Mouse (Mus musculus): Measurements from ENCODE around the gene Vamp5. TPM values are rescaled to one million over a fixed set of nuclear protein-coding genes. Genes with fewer than 3 reads are reported as not detected.

Gene Vamp5
- polyA plus RNA-seq, 1 experiment from 2014 or later = 27.9 TPM

GRCm38 (mm10) chr6:72355066-72355911, 25.0 kb downstream of the Vamp5 start, which contains the start of gene Tmem150a:
Tmem150a (plus strand) TSS chr6:72355447.
- Histone ChIP-seq H3K27ac (replicated peaks) (no peak within 1 kb of the TSS; the same call in 1 of the 2 replicates), H3K4me1 (peaks cover 43% of the 10 kb centered on the region), H3K36me3 (peaks cover 22% of the 10 kb centered on the region), H3K27me3 (no peaks in the 10 kb centered on the region), H3K9ac (peak within 1 kb of the TSS; percentile 43), H3K4me3 (replicated peaks) (peak within 1 kb of the TSS; percentile 64), H3K9me3 (replicated peaks) (no peaks in the 10 kb centered on the region), H3K4me2 (replicated peaks) (peak within 1 kb of the TSS; percentile 92)
- under 1% methylated on average over 70 of the region's 71 CpGs for WGBS
- ATAC-seq (ENCODE audit: insufficient number of reproducible peaks, low FRiP score, low TSS enrichment, low read depth) = peak; percentile 90

DNA sequence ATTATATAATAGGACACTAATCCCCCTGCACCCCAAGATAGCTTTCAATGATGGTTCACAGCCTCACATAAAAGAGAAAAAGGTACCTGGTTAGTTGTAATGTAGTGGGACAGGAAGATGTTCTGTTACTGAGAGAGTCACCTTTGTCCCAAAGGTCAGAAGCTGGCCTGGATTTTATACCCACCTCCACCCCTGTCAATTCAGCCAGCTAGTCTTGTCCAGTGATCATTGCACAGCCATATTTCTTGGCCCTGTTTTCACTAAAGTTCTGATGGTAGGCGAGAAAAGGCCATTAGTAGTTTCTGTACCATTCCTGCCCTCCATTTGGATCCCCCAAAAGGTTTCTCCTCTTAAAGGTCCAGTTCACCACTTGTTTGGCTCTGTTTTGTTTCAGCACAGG, 26.2 kb downstream of the Vamp5 start:
- H3K4me2 ChIP-seq (replicated peaks) = no peak overlapping the region
- no peak overlapping the region for H3K4me3 ChIP-seq (replicated peaks)

GRCm38 (mm10) chr6:72352636-72353405, 27.4 kb downstream of the Vamp5 start:
- H3K4me3 ChIP-seq (replicated peaks) = no peak overlapping the region
- no peak overlapping the region for H3K4me2 ChIP-seq (replicated peaks)
- H3K36me3 ChIP-seq = peaks cover 27% of the 10 kb centered on the region
- no peak overlapping the region for H3K27ac ChIP-seq (replicated peaks)
- no peak for ATAC-seq (ENCODE audit: insufficient number of reproducible peaks, low FRiP score, low TSS enrichment, low read depth)
- H3K27me3 ChIP-seq = no peaks in the 10 kb centered on the region
- H3K9me3 ChIP-seq (replicated peaks) = no peaks in the 10 kb centered on the region
- 33% methylated on average over 5 of the region's 5 CpGs for WGBS
- no peak overlapping the region for H3K9ac ChIP-seq
- H3K4me1 ChIP-seq = peaks cover 55% of the 10 kb centered on the region

More for the DNA sequence above, 26.2 kb downstream of the Vamp5 start:
- no peak for ATAC-seq (ENCODE audit: insufficient number of reproducible peaks, low FRiP score, low TSS enrichment, low read depth)
- peaks cover 43% of the 10 kb centered on the region for H3K4me1 ChIP-seq
- peaks cover 25% of the 10 kb centered on the region for H3K36me3 ChIP-seq
- no peak overlapping the region for H3K27ac ChIP-seq (replicated peaks)
- 81% methylated on average over 1 of the region's 1 CpGs for WGBS
- H3K9ac ChIP-seq = no peak overlapping the region
- H3K27me3 ChIP-seq = no peaks in the 10 kb centered on the region
- H3K9me3 ChIP-seq (replicated peaks) = no peaks in the 10 kb centered on the region

DNA sequence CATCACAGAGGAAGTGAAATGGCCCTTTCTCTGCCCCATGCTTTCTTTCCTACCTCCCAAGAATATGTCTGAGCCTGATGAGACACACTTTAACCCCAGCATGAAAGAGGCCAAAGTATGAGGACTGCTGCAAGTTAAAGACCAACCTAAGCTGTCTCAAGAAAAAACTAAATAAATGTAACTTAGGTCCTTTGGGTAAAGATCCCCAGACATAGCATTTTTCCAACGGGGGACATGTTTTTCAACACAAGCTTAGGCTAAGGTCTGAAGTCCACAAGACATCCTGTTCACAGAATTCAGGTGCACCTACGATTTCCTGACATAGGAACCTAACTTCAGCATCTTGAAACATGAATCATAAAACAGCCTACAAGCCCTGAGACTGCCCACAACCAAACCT, 30.1 kb downstream of the Vamp5 start:
- peaks cover 47% of the 10 kb centered on the region for H3K4me1 ChIP-seq
- no peak overlapping the region for H3K4me2 ChIP-seq (replicated peaks)
- no peak overlapping the region for H3K4me3 ChIP-seq (replicated peaks)
- ATAC-seq (ENCODE audit: insufficient number of reproducible peaks, low FRiP score, low TSS enrichment, low read depth) = no peak
- no peaks in the 10 kb centered on the region for H3K9me3 ChIP-seq (replicated peaks)
- WGBS = 93% methylated on average over 2 of the region's 2 CpGs
- H3K9ac ChIP-seq = no peak overlapping the region
- no peaks in the 10 kb centered on the region for H3K27me3 ChIP-seq
- peaks cover 27% of the 10 kb centered on the region for H3K36me3 ChIP-seq
- no peak overlapping the region for H3K27ac ChIP-seq (replicated peaks)

- no peak for ATAC-seq (ENCODE audit: insufficient number of reproducible peaks, low FRiP score, low TSS enrichment, low read depth)
- H3K27ac ChIP-seq (replicated peaks) = no peak overlapping the region
- peak overlapping the region; percentile 75 for H3K4me2 ChIP-seq (replicated peaks)
- peak overlapping the region; percentile 71 for H3K4me3 ChIP-seq (replicated peaks)
- peaks cover 49% of the 10 kb centered on the region for H3K4me1 ChIP-seq
- H3K9ac ChIP-seq = peak overlapping the region; percentile 26; the same call in 1 of the 2 replicates
- no peaks in the 10 kb centered on the region for H3K27me3 ChIP-seq
- WGBS = 80% methylated on average over 10 of the region's 10 CpGs
- peaks cover 27% of the 10 kb centered on the region for H3K36me3 ChIP-seq
- H3K9me3 ChIP-seq (replicated peaks) = no peaks in the 10 kb centered on the region
Measured at GRCm38 (mm10) chr6:72348411-72348810, 31.9 kb downstream of the Vamp5 start.

- Histone ChIP-seq H3K9me3 (replicated peaks) (no peaks in the 10 kb centered on the region), H3K9ac (peak within 1 kb of the TSS; percentile 81), H3K36me3 (peaks cover 27% of the 10 kb centered on the region), H3K4me1 (peaks cover 42% of the 10 kb centered on the region), H3K27me3 (no peaks in the 10 kb centered on the region), H3K4me3 (replicated peaks) (peak within 1 kb of the TSS; percentile 71), H3K27ac (replicated peaks) (peak within 1 kb of the TSS; percentile 91), H3K4me2 (replicated peaks) (peak within 1 kb of the TSS; percentile 75)
- peak; percentile 71; the same call in 1 of the 2 replicates for ATAC-seq (ENCODE audit: insufficient number of reproducible peaks, low FRiP score, low TSS enrichment, low read depth)
- WGBS = under 1% methylated on average over 72 of the region's 72 CpGs
Measured at GRCm38 (mm10) chr6:72347166-72347941, 32.9 kb downstream of the Vamp5 start, which contains the start of gene 0610030E20Rik. 0610030E20Rik (plus strand) TSS chr6:72347317.

- H3K4me1 ChIP-seq = peaks cover 40% of the 10 kb centered on the region
- H3K4me2 ChIP-seq (replicated peaks) = no peak overlapping the region
- H3K4me3 ChIP-seq (replicated peaks) = peak overlapping the region; percentile 71; the same call in 1 of the 2 replicates
Measured at GRCm38 (mm10) chr6:72346261-72346660, 34.0 kb downstream of the Vamp5 start.

GRCm38 (mm10) chr6:72345633-72346032, 34.6 kb downstream of the Vamp5 start:
- ATAC-seq (ENCODE audit: insufficient number of reproducible peaks, low FRiP score, low TSS enrichment, low read depth) = no peak
- WGBS = 44% methylated on average over 6 of the region's 6 CpGs
- Histone ChIP-seq H3K9ac (no peak overlapping the region), H3K4me1 (peaks cover 40% of the 10 kb centered on the region), H3K27me3 (no peaks in the 10 kb centered on the region), H3K9me3 (replicated peaks) (no peaks in the 10 kb centered on the region), H3K36me3 (peaks cover 24% of the 10 kb centered on the region), H3K4me3 (replicated peaks) (peak overlapping the region; percentile 96), H3K4me2 (replicated peaks) (peak overlapping the region; percentile 76), H3K27ac (replicated peaks) (no peak overlapping the region)

More at GRCm38 (mm10) chr6:72346261-72346660, 34.0 kb downstream of the Vamp5 start:
- no peak for ATAC-seq (ENCODE audit: insufficient number of reproducible peaks, low FRiP score, low TSS enrichment, low read depth)
- WGBS = 73% methylated on average over 4 of the region's 4 CpGs
- Histone ChIP-seq H3K9me3 (replicated peaks) (no peaks in the 10 kb centered on the region), H3K27ac (replicated peaks) (no peak overlapping the region), H3K9ac (no peak overlapping the region), H3K36me3 (peaks cover 30% of the 10 kb centered on the region), H3K27me3 (no peaks in the 10 kb centered on the region)

DNA sequence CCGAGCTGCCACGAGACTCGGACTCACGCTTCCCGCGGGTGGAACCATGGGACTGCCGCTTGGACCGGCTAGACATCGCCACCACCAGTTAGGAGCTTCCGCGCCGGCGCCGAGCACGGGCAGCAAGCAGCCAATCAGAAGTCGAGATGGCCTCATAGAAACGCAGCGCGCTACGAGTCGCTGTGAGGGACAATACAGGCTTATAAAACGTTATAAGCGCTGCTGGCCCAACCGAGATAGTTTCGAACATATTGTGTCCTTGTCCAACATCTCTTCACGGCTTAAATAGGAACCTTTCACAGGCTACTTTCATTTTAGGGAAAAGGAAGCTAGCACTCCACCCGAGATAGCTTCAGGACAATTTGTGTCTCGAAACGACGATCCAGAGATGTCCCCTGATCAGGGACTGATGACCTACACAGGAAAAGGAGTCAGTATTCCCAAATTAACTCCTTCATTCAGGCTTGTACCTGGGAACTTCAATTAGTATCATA, 35.1 kb downstream of the Vamp5 start, which contains the start of gene Usp39:
Gene Usp39, minus strand, starts transcription at position 111 of the 494 bp plus-strand sequence.
- peak within 1 kb of the TSS; percentile 56; the same call in 1 of the 2 replicates for H3K27ac ChIP-seq (replicated peaks)
- peak; percentile 80 for ATAC-seq (ENCODE audit: insufficient number of reproducible peaks, low FRiP score, low TSS enrichment, low read depth)

DNA sequence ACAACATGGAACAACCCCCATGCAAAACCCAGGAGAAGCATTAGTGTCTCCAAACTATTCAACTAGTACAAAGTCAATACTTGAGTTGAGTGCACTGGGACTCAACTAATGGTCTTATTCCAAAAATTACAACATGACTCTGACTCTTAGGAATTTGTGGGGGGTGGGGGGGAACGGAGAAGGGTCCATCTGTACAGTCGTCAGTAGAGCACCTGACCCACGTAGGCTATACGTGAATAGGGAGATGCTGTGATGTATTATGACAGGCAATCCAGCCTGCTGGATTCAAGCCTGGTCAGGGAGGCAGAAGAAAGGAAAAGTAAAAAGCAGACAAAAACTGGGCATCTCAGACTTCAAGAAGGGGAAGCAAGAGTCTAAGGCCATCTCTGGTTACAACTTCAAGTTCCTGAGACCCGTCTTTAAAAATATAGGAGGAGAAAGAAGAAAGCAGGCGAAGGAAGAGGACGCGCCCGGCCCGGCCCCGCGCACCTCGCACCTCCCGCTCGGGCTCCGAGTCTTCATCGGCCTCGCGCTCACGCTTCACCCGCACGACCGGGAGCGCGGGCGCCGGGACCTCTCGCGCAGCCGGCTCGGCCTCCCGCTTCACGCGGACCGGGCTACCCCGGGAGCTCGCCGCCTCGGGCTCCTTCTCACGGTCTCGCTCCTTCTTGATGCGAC, 35.7 kb downstream of the Vamp5 start:
- peaks cover 40% of the 10 kb centered on the region for H3K4me1 ChIP-seq
- H3K27me3 ChIP-seq = no peaks in the 10 kb centered on the region
- H3K9ac ChIP-seq = peak overlapping the region; percentile 90
- H3K36me3 ChIP-seq = peaks cover 17% of the 10 kb centered on the region
- WGBS = 0% methylated on average over 42 of the region's 42 CpGs
- no peaks in the 10 kb centered on the region for H3K9me3 ChIP-seq (replicated peaks)
- peak overlapping the region; percentile 96 for H3K4me3 ChIP-seq (replicated peaks)
- H3K27ac ChIP-seq (replicated peaks) = peak overlapping the region; percentile 56; the same call in 1 of the 2 replicates
- ATAC-seq (ENCODE audit: insufficient number of reproducible peaks, low FRiP score, low TSS enrichment, low read depth) = peak; percentile 19; the same call in 1 of the 2 replicates
- H3K4me2 ChIP-seq (replicated peaks) = peak overlapping the region; percentile 76

More for the DNA sequence above, 35.1 kb downstream of the Vamp5 start, which contains the start of gene Usp39:
- Histone ChIP-seq H3K9me3 (replicated peaks) (no peaks in the 10 kb centered on the region), H3K4me2 (replicated peaks) (peak within 1 kb of the TSS; percentile 76), H3K9ac (peak within 1 kb of the TSS; percentile 90), H3K27me3 (no peaks in the 10 kb centered on the region), H3K4me3 (replicated peaks) (peak within 1 kb of the TSS; percentile 96), H3K4me1 (peaks cover 40% of the 10 kb centered on the region), H3K36me3 (peaks cover 19% of the 10 kb centered on the region)
- WGBS = under 1% methylated on average over 30 of the region's 30 CpGs
